Mouse (Mus musculus) hindbrain, postnatal 0 days (tissue): ENCODE results near the gene Ssh2. TPM values are rescaled to one million over a fixed set of nuclear protein-coding genes. Genes with fewer than 3 reads are reported as not detected.
A peak's percentile ranks its signal among the peaks of the same experiment; 100 is the strongest.

Source experiments
- ATAC-seq: fragments of 200-750 bp; cut with Nextera tagmentation; 2 replicates; pipeline ENCODE4 v1.8.0; 2017; ENCODE audit warnings: mild to moderate bottlenecking, moderate TSS enrichment, moderate library complexity
- DNase-seq: peaks from one replicate; pipeline ENCODE4 v3.0.0-alpha.2; 2015; ENCODE audit warnings: low spot score
- H3K27ac ChIP-seq: fragments of 300-500 bp; sonication (generic); 2 replicates; pipeline ENCODE4 v1.5.1; 2014; ENCODE audit warnings: mild to moderate bottlenecking
- H3K27me3 ChIP-seq: fragments of 300-500 bp; sonication (generic); 2 replicates; pipeline ENCODE4 v1.6.1; 2014; ENCODE audit warnings: low read length, mixed read lengths; ENCODE audit not compliant: insufficient read depth
- H3K36me3 ChIP-seq: fragments of 300-500 bp; sonication (generic); 2 replicates; pipeline ENCODE4 v1.6.1; 2014; ENCODE audit warnings: low read length, mixed read lengths; ENCODE audit not compliant: insufficient read depth
- H3K4me1 ChIP-seq: fragments of 300-500 bp; sonication (generic); 2 replicates; pipeline ENCODE4 v1.6.1; 2014; ENCODE audit warnings: antibody characterized with exemption, low read length, mixed read lengths; ENCODE audit not compliant: insufficient read depth
- H3K4me2 ChIP-seq: fragments of 300-500 bp; sonication (generic); 2 replicates; pipeline ENCODE4 v1.6.1; 2014; ENCODE audit warnings: low read depth, mild to moderate bottlenecking, low read length, moderate library complexity, mixed read lengths
- H3K4me3 ChIP-seq: fragments of 300-500 bp; sonication (generic); 2 replicates; pipeline ENCODE4 v1.5.1; 2014; ENCODE audit warnings: low read length
- H3K9ac ChIP-seq: fragments of 300-500 bp; sonication (generic); replicated peaks from 2 replicates; pipeline ENCODE4 v1.6.1; 2014; ENCODE audit warnings: mild to moderate bottlenecking, low read length, moderate library complexity, mixed read lengths
- H3K9me3 ChIP-seq: fragments of 300-500 bp; sonication (generic); 2 replicates; pipeline ENCODE4 v1.6.1; 2016; ENCODE audit warnings: low read length, mixed read lengths
- CTCF ChIP-seq: IDR thresholded peaks from 2 replicates; pipeline ENCODE4 v1.5.1; 2016; ENCODE audit warnings: antibody characterized with exemption, control low read depth, low read depth
- WGBS: fragments of 180-500 bp; shearing (Covaris S2); extraction: QIAGEN DNeasy Blood & Tissue Kit; methylation state at CpG from one replicate; pipeline ENCODE4 v1.1.7; 2014; 5-methylcytosine and 5-hydroxymethylcytosine counted together
- polyA plus RNA-seq: library from polyadenylated mRNA; unstranded; fragments of >200 nt; fragmentation: Nextera tagmentation; extraction: Ambion mirVana; gene quantifications from 2 replicates; pipeline ENCODE4 v1.2.1, GENCODE M21; 2015
- total RNA-seq: library from RNA; depleted of rRNA; stranded (reverse); fragments of >200 nt; gene quantifications from 2 replicates; pipeline ENCODE4 v1.2.3, GENCODE M21; 2014

Gene Ssh2
- total and polyA plus RNA-seq, 2 experiments from 2014 or later, result 10.9 to 30.1 TPM

- DNase-seq (no peak), ATAC-seq (no peak)
- Histone ChIP-seq H3K9me3 (no peaks in the 10 kb centered on the region), H3K36me3 (no peaks in the 10 kb centered on the region), H3K4me3 (no peak overlapping the region), H3K4me2 (peak overlapping the region; percentile 79; the same call in 1 of the 2 replicates), H3K27me3 (no peaks in the 10 kb centered on the region), H3K9ac (no peak overlapping the region), H3K27ac (no peak overlapping the region), H3K4me1 (no peaks in the 10 kb centered on the region)
- TF ChIP-seq CTCF, result no peak
- 85% methylated on average over 4 of the region's 4 CpGs for WGBS
Observed at GRCm38 (mm10) chr11:77347273-77347672, 131.2 kb downstream of the Ssh2 start.

GRCm38 (mm10) chr11:77348142-77348741 lies 132.2 kb downstream of the Ssh2 start:
- Histone ChIP-seq H3K4me3 (peak overlapping the region; percentile 61), H3K4me2 (peak overlapping the region; percentile 79), H3K36me3 (no peaks in the 10 kb centered on the region), H3K27me3 (no peaks in the 10 kb centered on the region), H3K9me3 (no peaks in the 10 kb centered on the region), H3K27ac (peak overlapping the region; percentile 45; the same call in 1 of the 2 replicates), H3K4me1 (no peaks in the 10 kb centered on the region), H3K9ac (peak overlapping the region; percentile 59)
- DNase-seq (peak; percentile 85), ATAC-seq (peak; percentile 95)
- no peak for TF ChIP-seq CTCF
- WGBS, result 1% methylated on average over 54 of the region's 54 CpGs

GRCm38 (mm10) chr11:77348985-77349384 lies 132.9 kb downstream of the Ssh2 start:
- H3K27ac ChIP-seq, result no peak overlapping the region
- no peaks in the 10 kb centered on the region for H3K9me3 ChIP-seq
- no peaks in the 10 kb centered on the region for H3K36me3 ChIP-seq
- H3K27me3 ChIP-seq, result no peaks in the 10 kb centered on the region
- no peak overlapping the region for H3K9ac ChIP-seq
- H3K4me2 ChIP-seq, result peak overlapping the region; percentile 79
- ATAC-seq (no peak), DNase-seq (no peak)
- TF ChIP-seq CTCF, result no peak
- H3K4me1 ChIP-seq, result no peaks in the 10 kb centered on the region
- WGBS, result 38% methylated on average over 6 of the region's 6 CpGs
- H3K4me3 ChIP-seq, result peak overlapping the region; percentile 61

- H3K9me3 ChIP-seq, result no peaks in the 10 kb centered on the region
Observed at GRCm38 (mm10) chr11:77349698-77350097, 133.6 kb downstream of the Ssh2 start.

DNA sequence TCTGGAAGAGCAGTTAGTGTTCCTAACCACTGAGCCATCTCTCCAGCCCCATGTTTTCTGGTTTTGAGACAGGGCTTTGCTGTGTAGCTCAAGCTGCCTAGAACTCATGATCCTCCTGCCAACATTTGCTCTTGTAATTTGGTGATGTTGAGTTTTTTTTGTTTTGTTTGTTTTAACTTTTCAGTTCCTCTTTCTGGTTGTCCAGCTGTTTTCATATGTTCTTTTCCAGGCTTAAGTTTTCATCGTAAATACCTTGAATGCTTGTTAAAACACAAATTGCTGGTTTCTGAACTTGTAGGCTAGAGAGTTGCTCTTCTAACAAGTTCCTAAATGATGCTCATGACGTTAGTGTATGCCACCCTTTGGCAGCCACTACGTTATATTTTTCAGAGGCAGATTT lies 139.0 kb downstream of the Ssh2 start:
- Histone ChIP-seq H3K27ac (no peak overlapping the region), H3K4me2 (no peak overlapping the region), H3K4me3 (no peak overlapping the region), H3K9ac (no peak overlapping the region), H3K4me1 (no peaks in the 10 kb centered on the region), H3K36me3 (no peaks in the 10 kb centered on the region), H3K9me3 (no peaks in the 10 kb centered on the region), H3K27me3 (no peaks in the 10 kb centered on the region)
- WGBS, result 89% methylated on average over 3 of the region's 3 CpGs
- no peak for TF ChIP-seq CTCF
- no peak for DNase-seq
- no peak for ATAC-seq

More at GRCm38 (mm10) chr11:77349698-77350097, 133.6 kb downstream of the Ssh2 start:
- DNase-seq (no peak), ATAC-seq (no peak)
- no peak for TF ChIP-seq CTCF
- no peak overlapping the region for H3K4me3 ChIP-seq
- H3K36me3 ChIP-seq, result no peaks in the 10 kb centered on the region
- H3K4me2 ChIP-seq, result no peak overlapping the region
- WGBS, result 92% methylated on average over 2 of the region's 2 CpGs
- no peak overlapping the region for H3K27ac ChIP-seq
- no peaks in the 10 kb centered on the region for H3K4me1 ChIP-seq
- no peak overlapping the region for H3K9ac ChIP-seq
- H3K27me3 ChIP-seq, result no peaks in the 10 kb centered on the region

GRCm38 (mm10) chr11:77357839-77358238 lies 141.8 kb downstream of the Ssh2 start:
- no peak overlapping the region for H3K27ac ChIP-seq
- no peaks in the 10 kb centered on the region for H3K9me3 ChIP-seq
- 93% methylated on average over 1 of the region's 1 CpGs for WGBS
- H3K4me3 ChIP-seq, result no peak overlapping the region
- H3K4me2 ChIP-seq, result no peak overlapping the region
- no peaks in the 10 kb centered on the region for H3K36me3 ChIP-seq
- no peak for ATAC-seq
- no peaks in the 10 kb centered on the region for H3K4me1 ChIP-seq
- no peaks in the 10 kb centered on the region for H3K27me3 ChIP-seq
- H3K9ac ChIP-seq, result no peak overlapping the region
- no peak for TF ChIP-seq CTCF
- DNase-seq, result no peak

DNA sequence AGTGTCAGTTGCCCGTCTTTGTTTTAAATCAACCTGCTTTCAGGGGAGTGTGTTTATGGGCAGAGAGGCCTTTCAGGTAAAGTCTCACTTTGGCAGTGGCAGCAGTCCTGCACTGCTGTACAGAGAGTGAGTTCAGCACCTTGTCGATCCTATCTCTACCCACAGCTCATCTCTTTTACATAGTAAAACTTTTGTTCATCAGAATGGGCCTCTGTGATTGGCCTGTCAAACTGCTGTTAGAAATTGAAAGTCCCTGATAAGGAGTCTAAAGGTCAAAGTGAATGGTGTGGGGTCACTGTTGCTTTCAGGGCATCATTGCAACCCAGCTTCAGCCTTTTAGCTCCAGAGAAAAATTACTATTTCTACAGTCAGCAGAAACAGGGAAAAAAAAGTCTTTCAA lies 147.4 kb downstream of the Ssh2 start:
- Histone ChIP-seq H3K27ac (no peak overlapping the region), H3K9me3 (no peaks in the 10 kb centered on the region), H3K4me3 (no peak overlapping the region), H3K9ac (no peak overlapping the region), H3K36me3 (no peaks in the 10 kb centered on the region), H3K4me2 (no peak overlapping the region), H3K27me3 (no peaks in the 10 kb centered on the region), H3K4me1 (no peaks in the 10 kb centered on the region)
- DNase-seq, result no peak
- no peak for TF ChIP-seq CTCF
- 88% methylated on average over 2 of the region's 2 CpGs for WGBS
- ATAC-seq, result no peak
